Mouse (Mus musculus): Measurements from ENCODE around the gene Srgn. TPM values are rescaled to one million over a fixed set of nuclear protein-coding genes. Genes with fewer than 3 reads are reported as not detected.
"Not testable (repeated sequence)": the region's sequence is repeated elsewhere in the genome, so short reads cannot be mapped to it uniquely, and the experiment has no call there.

Gene Srgn
- total RNA-seq, 2 experiments from 2014 or later = 10.0 to 11.9 TPM

- DNase-seq (ENCODE audit: low spot score in 2 of 2) = no peak
These were observed 4.8 kb downstream of the Srgn start for GRCm38 (mm10) chr10:62522346-62522950.

GRCm38 (mm10) chr10:62521763-62522162 is 5.5 kb downstream of the Srgn start:
- no peak for DNase-seq (ENCODE audit: low spot score in 2 of 2)

GRCm38 (mm10) chr10:62520911-62521310 is 6.3 kb downstream of the Srgn start:
- no peak for DNase-seq (ENCODE audit: low spot score in 2 of 2)

GRCm38 (mm10) chr10:62517511-62517910 is 9.7 kb downstream of the Srgn start:
- DNase-seq (ENCODE audit: low spot score in 2 of 2) = no peak

- no peak for DNase-seq (ENCODE audit: low spot score in 2 of 2)
These were observed 14.4 kb downstream of the Srgn start for GRCm38 (mm10) chr10:62512855-62513254.

- no peak for DNase-seq (ENCODE audit: low spot score in 2 of 2)
These were observed 15.7 kb downstream of the Srgn start for GRCm38 (mm10) chr10:62511528-62511927.

GRCm38 (mm10) chr10:62509032-62509656 is 18.1 kb downstream of the Srgn start:
- no peak for DNase-seq (ENCODE audit: low spot score in 2 of 2)

GRCm38 (mm10) chr10:62508459-62508858 is 18.8 kb downstream of the Srgn start:
- DNase-seq (ENCODE audit: low spot score in 2 of 2) = no peak

- DNase-seq (ENCODE audit: low spot score in 2 of 2) = peak in 1 of 2 experiments; percentile 36
These were observed 19.5 kb downstream of the Srgn start for GRCm38 (mm10) chr10:62507591-62508308.

- DNase-seq (ENCODE audit: low spot score in 2 of 2) = no peak
These were observed 20.2 kb downstream of the Srgn start for GRCm38 (mm10) chr10:62507071-62507470.

GRCm38 (mm10) chr10:62506019-62506556 is 21.2 kb downstream of the Srgn start:
- no peak for DNase-seq (ENCODE audit: low spot score in 2 of 2)

- no peak for DNase-seq (ENCODE audit: low spot score in 2 of 2)
These were observed 21.8 kb downstream of the Srgn start for GRCm38 (mm10) chr10:62505224-62505983.

GRCm38 (mm10) chr10:62503836-62504628 is 23.2 kb downstream of the Srgn start:
- no peak for DNase-seq (ENCODE audit: low spot score in 2 of 2)

- no peak for DNase-seq (ENCODE audit: low spot score in 2 of 2)
These were observed 23.9 kb downstream of the Srgn start for GRCm38 (mm10) chr10:62503353-62503752.

- DNase-seq (ENCODE audit: low spot score in 2 of 2) = no peak
These were observed 25.3 kb downstream of the Srgn start for GRCm38 (mm10) chr10:62501951-62502350.

GRCm38 (mm10) chr10:62500916-62501615 is 26.2 kb downstream of the Srgn start:
- no peak for DNase-seq (ENCODE audit: low spot score in 2 of 2)

- peak; percentile 60 to 82 for DNase-seq (ENCODE audit: low spot score in 2 of 2)
These were observed 26.9 kb downstream of the Srgn start for GRCm38 (mm10) chr10:62500088-62500915.

- DNase-seq (ENCODE audit: low spot score in 2 of 2) = not testable (repeated sequence)
These were observed 35.6 kb downstream of the Srgn start for GRCm38 (mm10) chr10:62491681-62492080.

- peak in 1 of 2 experiments; percentile 42 for DNase-seq (ENCODE audit: low spot score in 2 of 2)
These were observed 39.0 kb downstream of the Srgn start for GRCm38 (mm10) chr10:62488266-62488665.
